Mouse (Mus musculus) megakaryocyte, embryonic 14.5 days (primary cell): ENCODE measurements at regions not wholly inside any gene's neighbourhood (a gene's known extent, or its start where the extent isn't known, plus 50 kb on each side); places are given as distances from the start of the nearest gene placed in this dataset.

Experiments
- H3K27me3 ChIP-seq: replicated peaks from 2 replicates; pipeline ENCODE3; 2012; ENCODE audit warnings: inconsistent platforms
- H3K36me3 ChIP-seq: replicated peaks from 2 replicates; pipeline ENCODE3; 2012; ENCODE audit warnings: low read length, inconsistent platforms, mixed read lengths
- H3K4me1 ChIP-seq: 2 replicates; pipeline ENCODE4 v1.6.1; 2012; ENCODE audit warnings: inconsistent platforms
- H3K4me3 ChIP-seq: replicated peaks from 2 replicates; pipeline ENCODE3; 2012; ENCODE audit warnings: moderate library complexity, mild to moderate bottlenecking, inconsistent platforms
- H3K9me3 ChIP-seq: 2 replicates; pipeline ENCODE4 v1.6.1; 2012; ENCODE audit warnings: inconsistent platforms
- FLI1 ChIP-seq: IDR thresholded peaks from 2 replicates; pipeline ENCODE4 v1.6.1; 2012; ENCODE audit warnings: low read length, inconsistent platforms, mixed read lengths
- GATA1 ChIP-seq: IDR thresholded peaks from 3 replicates; pipeline ENCODE4 v1.6.1; 2012; ENCODE audit warnings: mixed read lengths, low read length, inconsistent platforms, borderline replicate concordance

DNA sequence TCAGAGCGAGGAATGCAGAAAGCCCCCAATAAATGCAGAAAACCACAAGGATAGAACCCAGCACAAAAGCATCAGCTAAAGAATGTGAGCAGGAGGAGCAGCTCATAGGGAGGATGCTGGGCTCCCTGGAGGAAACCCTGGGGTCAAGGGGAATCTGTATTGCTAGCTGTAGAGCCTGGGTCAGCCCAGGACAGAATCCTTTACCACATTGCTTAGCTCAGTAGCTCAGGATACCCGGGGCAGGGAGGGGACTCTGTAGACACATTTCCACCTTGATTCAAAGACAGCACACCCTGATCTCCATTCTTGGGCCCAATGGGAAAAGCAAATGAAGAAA, 187.7 kb downstream of the Bcl2l11 start:
- Histone ChIP-seq H3K36me3 (peaks cover 8% of the 10 kb centered on the region), H3K9me3 (no peaks in the 10 kb centered on the region), H3K4me3 (no peak overlapping the region), H3K4me1 (peaks cover 16% of the 10 kb centered on the region), H3K27me3 (no peaks in the 10 kb centered on the region)
- TF ChIP-seq FLI1, result no peak
- no peak for TF ChIP-seq GATA1

DNA sequence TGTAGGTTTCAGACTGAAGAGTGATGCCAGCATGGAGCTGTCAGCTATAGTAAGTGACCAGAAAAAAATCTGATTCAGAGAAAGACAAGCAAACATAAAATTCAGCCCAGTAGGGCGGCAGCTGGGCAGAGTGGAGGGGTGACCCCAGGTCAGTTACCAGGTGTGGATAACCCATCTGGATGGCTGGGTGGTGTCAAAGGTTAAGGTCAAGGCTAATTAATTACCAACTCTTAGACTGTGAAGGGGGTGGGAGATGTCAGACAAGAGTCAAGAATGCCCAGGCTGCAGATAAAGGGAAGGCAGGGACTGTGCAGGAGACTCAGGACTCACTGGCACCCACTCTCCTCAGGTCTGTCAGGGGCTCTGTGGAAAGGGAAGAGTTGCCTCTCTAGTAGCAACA, 188.1 kb downstream of the Bcl2l11 start:
- H3K4me3 ChIP-seq, result no peak overlapping the region
- H3K27me3 ChIP-seq, result no peaks in the 10 kb centered on the region
- TF ChIP-seq FLI1, result no peak
- TF ChIP-seq GATA1, result no peak
- peaks cover 18% of the 10 kb centered on the region for H3K4me1 ChIP-seq
- peaks cover 8% of the 10 kb centered on the region for H3K36me3 ChIP-seq
- no peaks in the 10 kb centered on the region for H3K9me3 ChIP-seq

DNA sequence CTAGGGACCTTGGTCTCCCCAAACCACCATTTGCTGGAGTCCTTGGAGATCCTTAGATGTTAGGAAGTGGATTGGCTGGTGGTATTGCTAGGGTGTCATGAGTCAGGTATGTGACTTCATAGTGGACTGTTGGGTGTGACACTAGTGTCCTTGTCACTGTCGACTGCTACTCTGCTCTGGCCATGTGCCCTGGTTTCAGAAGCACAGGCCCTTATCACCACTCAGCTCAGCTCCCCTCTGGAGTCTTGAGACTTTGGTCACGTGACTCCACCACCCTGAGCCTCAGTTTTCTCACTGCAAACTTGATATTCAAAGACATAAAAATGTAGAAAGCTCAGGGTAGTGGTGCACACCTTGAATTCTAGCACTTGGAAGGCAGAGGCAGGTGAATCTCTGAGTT, 190.7 kb downstream of the Bcl2l11 start:
- Histone ChIP-seq H3K27me3 (peaks cover under 1% of the 10 kb centered on the region), H3K36me3 (peaks cover 9% of the 10 kb centered on the region), H3K9me3 (no peaks in the 10 kb centered on the region), H3K4me3 (no peak overlapping the region), H3K4me1 (peaks cover 32% of the 10 kb centered on the region)
- TF ChIP-seq GATA1, result no peak
- TF ChIP-seq FLI1, result no peak

DNA sequence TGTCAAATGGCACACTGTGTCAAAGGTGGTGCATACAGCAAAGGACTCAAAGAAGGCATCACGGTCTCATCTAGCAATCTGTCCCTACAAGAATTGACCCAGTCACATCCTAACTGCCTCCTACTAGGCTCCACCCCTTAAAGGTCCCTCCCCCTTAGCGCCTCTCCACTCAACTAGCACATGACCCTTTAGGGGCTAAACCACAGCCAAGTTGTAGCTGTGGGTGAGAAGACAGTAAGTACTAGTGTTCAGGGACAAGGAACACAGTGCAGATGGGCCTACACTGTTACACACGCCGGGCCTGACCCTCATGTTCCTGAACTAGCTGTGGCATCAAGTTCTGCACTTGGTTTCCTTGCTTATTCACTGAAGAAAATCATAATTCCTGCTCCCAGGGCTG, 192.4 kb downstream of the Bcl2l11 start:
- H3K27me3 ChIP-seq, result peaks cover 2% of the 10 kb centered on the region
- TF ChIP-seq GATA1, result no peak
- no peak for TF ChIP-seq FLI1
- no peaks in the 10 kb centered on the region for H3K9me3 ChIP-seq
- peak overlapping the region; percentile 71 for H3K4me3 ChIP-seq
- peaks cover 30% of the 10 kb centered on the region for H3K4me1 ChIP-seq
- H3K36me3 ChIP-seq, result peaks cover 16% of the 10 kb centered on the region

DNA sequence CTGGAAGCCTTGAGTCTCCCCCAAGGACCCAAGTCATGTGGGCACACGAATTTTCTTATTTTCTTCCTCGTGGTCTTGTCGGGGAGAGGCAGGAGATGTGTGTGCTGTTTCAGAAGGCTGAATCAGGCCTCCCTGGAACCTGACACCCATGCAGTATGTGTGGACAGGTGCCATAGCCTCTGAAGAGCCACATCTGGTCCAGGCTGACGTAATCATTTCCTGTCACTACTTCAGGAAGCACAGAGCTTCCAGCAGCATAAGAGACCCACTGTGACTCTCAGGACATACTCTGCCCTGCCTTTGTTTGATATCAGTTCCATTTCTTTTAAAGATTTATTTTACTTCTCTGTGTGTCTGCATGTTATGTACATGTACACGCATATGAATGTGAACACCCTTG, 193.1 kb downstream of the Bcl2l11 start:
- peaks cover 2% of the 10 kb centered on the region for H3K27me3 ChIP-seq
- TF ChIP-seq FLI1 (no peak), GATA1 (no peak)
- H3K9me3 ChIP-seq, result no peaks in the 10 kb centered on the region
- H3K4me1 ChIP-seq, result peaks cover 30% of the 10 kb centered on the region
- peaks cover 16% of the 10 kb centered on the region for H3K36me3 ChIP-seq
- H3K4me3 ChIP-seq, result no peak overlapping the region

DNA sequence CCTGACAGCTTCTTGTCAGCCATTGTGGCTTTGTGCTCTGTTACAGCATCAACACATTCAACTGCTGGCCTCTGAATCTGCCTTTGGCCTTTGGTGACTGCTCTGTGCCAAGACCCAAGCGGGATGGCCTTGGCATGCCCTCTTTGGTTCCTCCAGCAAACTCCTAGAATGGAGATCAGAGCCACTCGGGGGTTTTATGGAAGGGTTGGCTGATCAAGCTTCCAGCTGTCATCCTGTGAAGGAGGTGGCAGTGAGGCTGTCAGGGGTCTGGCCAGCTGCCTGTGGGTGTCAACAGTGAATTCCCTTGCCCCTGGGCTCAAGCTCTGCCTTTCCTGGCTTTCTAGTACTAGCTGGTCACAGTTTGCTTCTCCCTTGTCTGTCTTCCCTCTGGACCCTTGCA, 195.6 kb downstream of the Bcl2l11 start:
- H3K4me1 ChIP-seq, result peaks cover 33% of the 10 kb centered on the region
- H3K27me3 ChIP-seq, result peaks cover 2% of the 10 kb centered on the region
- no peak for TF ChIP-seq GATA1
- peaks cover 30% of the 10 kb centered on the region for H3K36me3 ChIP-seq
- no peaks in the 10 kb centered on the region for H3K9me3 ChIP-seq
- no peak overlapping the region for H3K4me3 ChIP-seq

DNA sequence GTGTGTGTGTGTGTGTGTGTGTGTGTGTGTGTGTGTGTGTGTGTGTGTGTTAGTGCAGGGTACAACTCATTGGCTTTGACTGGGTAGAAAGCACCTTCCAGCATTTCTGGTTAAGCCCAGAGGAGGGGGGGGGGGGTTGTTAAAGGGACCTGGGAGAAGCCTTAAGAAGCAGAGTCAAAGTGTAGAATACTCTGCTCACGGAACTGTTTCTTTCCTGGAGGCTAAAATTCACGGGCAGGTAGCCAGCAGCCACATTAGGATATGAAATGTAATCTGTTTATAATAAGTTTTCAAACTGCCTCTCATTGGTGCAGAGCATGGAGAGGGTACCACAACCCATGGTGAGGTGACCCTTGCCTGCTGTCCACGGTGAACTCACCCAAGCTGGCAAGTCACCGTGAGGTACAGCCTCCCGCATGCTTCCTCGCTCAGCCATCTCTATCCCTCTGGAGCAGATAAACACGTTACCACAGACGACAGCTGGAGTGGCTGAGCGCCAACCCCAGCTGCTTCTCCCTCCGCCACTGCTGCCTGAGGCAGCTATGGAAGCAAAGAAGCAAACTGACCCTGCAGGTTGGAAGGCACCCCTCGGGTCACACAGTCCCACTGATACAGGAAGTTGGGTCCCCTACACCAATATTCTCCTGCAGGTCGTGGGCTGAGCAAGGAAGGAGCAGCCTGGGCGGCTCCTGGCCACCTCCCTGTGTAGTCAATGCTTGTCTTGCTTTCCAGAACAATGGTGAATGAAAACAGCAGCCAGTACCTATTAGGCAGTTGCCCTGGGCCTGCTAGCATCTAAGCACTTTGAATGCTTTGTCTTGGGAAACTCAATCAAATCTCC, 198.6 kb downstream of the Bcl2l11 start:
- no peaks in the 10 kb centered on the region for H3K9me3 ChIP-seq
- peaks cover 31% of the 10 kb centered on the region for H3K36me3 ChIP-seq
- TF ChIP-seq GATA1, result no peak
- no peak for TF ChIP-seq FLI1
- no peak overlapping the region for H3K4me3 ChIP-seq
- H3K27me3 ChIP-seq, result peaks cover 2% of the 10 kb centered on the region
- H3K4me1 ChIP-seq, result peaks cover 16% of the 10 kb centered on the region

DNA sequence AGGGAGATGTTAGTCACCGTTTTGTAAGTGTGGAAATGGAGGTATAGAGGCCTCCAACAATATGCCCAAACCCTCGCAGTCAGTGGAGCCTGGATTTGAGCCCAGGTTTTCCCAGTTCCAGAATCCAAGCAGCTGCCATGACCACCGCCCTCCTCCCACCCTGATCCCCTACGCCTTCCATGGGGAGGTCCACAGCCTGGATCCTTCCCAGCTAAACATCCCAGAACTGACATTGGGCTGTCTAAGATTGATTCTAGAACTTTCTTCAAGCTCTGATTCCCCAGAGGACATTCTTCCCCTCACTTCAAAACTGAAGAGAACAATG, 199.2 kb downstream of the Bcl2l11 start:
- peaks cover 2% of the 10 kb centered on the region for H3K27me3 ChIP-seq

DNA sequence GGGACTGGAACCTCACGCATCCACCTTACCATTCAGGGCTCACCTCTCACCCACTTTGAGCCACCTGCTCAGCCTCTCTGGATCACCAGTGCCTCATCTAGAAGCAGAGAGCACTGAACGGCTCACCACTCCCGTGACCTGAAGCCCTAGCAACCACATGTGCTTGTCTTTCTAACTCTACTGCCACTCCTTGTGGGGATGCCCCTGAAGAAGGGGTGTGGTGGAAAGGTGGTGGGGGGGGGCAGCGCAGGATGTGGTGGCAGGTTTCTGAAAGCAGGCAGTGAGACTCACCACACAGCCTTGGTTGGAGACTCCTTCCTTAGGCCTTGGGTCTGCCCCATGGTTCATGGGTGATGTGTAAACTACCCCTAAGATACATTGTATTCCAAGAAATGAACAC, 199.6 kb downstream of the Bcl2l11 start:
- H3K4me3 ChIP-seq, result no peak overlapping the region
- H3K4me1 ChIP-seq, result peaks cover 14% of the 10 kb centered on the region; the same call in 1 of the 2 replicates
- H3K36me3 ChIP-seq, result peaks cover 37% of the 10 kb centered on the region
- H3K9me3 ChIP-seq, result no peaks in the 10 kb centered on the region
- peaks cover 2% of the 10 kb centered on the region for H3K27me3 ChIP-seq
- TF ChIP-seq GATA1, result no peak
- TF ChIP-seq FLI1, result no peak

More for the DNA sequence above, 199.2 kb downstream of the Bcl2l11 start:
- Histone ChIP-seq H3K9me3 (no peaks in the 10 kb centered on the region), H3K4me3 (no peak overlapping the region), H3K36me3 (peaks cover 33% of the 10 kb centered on the region), H3K4me1 (peaks cover 14% of the 10 kb centered on the region; the same call in 1 of the 2 replicates)
- TF ChIP-seq FLI1 (no peak), GATA1 (no peak)

DNA sequence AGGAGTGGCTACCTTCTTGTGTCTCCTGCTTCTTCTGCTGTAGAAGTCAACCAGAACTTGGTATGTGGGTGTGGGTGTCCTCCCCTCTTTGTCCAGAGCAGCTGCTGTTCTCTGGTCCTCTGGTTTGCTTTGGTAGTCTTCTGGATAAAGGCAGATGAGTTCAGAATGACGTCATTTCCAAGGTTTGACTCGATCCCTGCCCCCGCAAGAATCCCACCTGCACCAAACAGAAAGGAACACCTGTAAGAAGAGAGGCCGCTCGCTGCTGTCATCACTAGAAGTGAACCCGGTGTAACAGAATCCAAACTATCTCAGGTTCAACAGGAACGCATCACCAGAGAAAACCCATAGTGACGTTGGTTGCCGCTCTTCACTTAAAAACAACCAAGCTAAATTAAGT, 205.0 kb downstream of the Bcl2l11 start:
- Histone ChIP-seq H3K4me3 (no peak overlapping the region), H3K4me1 (peaks cover 27% of the 10 kb centered on the region), H3K9me3 (no peaks in the 10 kb centered on the region), H3K36me3 (peaks cover 19% of the 10 kb centered on the region), H3K27me3 (peaks cover 6% of the 10 kb centered on the region)
- no peak for TF ChIP-seq GATA1
- TF ChIP-seq FLI1, result no peak
